15 mouse cellular contexts compared by ENCODE assay signal in the genomic region with DNA sequence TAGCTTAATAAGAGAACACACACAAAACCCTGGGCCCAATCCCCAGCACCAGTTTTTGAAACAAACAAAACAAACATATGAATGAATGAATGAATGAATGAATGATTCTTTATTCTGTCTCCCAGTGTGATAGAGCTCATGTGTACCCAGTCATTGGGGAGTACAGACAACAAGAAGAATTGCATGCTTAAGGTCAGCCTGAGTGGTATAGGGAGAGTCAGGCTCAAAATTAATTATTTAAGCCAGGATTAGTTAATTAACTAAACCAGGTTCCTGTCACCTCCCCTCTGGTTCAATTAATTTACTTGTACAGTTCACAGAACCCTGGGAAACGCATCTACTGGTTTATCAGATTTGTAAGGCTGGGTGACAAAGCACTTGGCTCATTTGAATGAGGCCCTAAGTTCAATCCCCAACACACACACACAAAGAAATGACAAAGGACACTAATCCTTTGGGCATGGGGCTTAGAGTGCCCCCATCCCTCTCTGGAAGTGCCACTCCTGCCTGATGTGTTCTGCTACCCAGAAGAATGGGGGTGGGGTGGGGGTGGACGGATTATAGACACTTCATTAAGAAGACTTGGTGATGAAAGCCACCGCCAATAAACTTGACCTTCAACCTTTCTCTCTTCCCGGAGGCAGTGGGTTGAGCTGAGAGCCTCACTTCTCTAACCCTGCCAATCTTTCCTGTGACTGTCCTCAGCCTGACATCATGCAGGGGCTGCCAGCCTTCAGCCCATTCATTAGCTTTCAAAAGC. TPM values are rescaled to one million over a fixed set of nuclear protein-coding genes. Genes with fewer than 3 reads are reported as not detected.
DNase-seq lines count a peak whose midpoint lies in the region; ATAC-seq lines count a peak whose summit lies in the region.
"Had no signal": no experiment of that assay in that cellular context is flagged by ENCODE, and none has a peak within 500 bp of the region (broad histone marks: within the 10 kb centered on the region; RNA-seq: fewer than 3 reads in every experiment).

No protein-coding gene starts in this region.

- no peak overlapping the region for H3K27ac ChIP-seq in lung, embryonic 16.5 days (ENCODE audit: low read length)
- H3K27ac ChIP-seq in forebrain, embryonic 12.5 days: peak overlapping the region; percentile 54
- no peak overlapping the region for H3K27ac ChIP-seq in midbrain, embryonic 14.5 days (replicated peaks; ENCODE audit: low read depth, low read length)
- H3K27ac ChIP-seq: heart, embryonic 13.5 days; kidney, postnatal 0 days; limb, embryonic 13.5 days; macrophage had no signal

- H3K4me3 ChIP-seq in lung, embryonic 16.5 days (ENCODE audit: low read length): no peak overlapping the region
- H3K4me3 ChIP-seq in forebrain, embryonic 12.5 days (replicated peaks): no peak overlapping the region
- no peak overlapping the region for H3K4me3 ChIP-seq in midbrain, embryonic 14.5 days (replicated peaks; ENCODE audit: low read depth, low read length)
- H3K4me3 ChIP-seq: heart, embryonic 13.5 days; limb, embryonic 13.5 days had no signal

- H3K4me2 ChIP-seq in lung, embryonic 16.5 days (ENCODE audit: low read depth, low read length): no peak overlapping the region
- no peak overlapping the region for H3K4me2 ChIP-seq in forebrain, embryonic 12.5 days
- H3K4me2 ChIP-seq in midbrain, embryonic 14.5 days (ENCODE audit: low read length): no peak overlapping the region
- H3K4me2 ChIP-seq: heart, embryonic 13.5 days; limb, embryonic 13.5 days had no signal

- no peak for DNase-seq in lung, adult 18-20 months
- peak; percentile 70 for DNase-seq in embryo, embryonic 10.5 days (ENCODE audit: low spot score)
- DNase-seq in midbrain, embryonic 14.5 days: peak; percentile 64
- no peak for DNase-seq in adrenal gland, postnatal 4 days (ENCODE audit: low spot score in 2 of 2)
- no peak for DNase-seq in kidney, postnatal 36 days
- no peak for DNase-seq in urinary bladder, adult 18-20 months (ENCODE audit: low spot score in 2 of 2)
- DNase-seq: adrenal gland, postnatal 25 days; cerebellum, adult 11 months; gastrocnemius, postnatal 25 days had no signal

- H3K4me1 ChIP-seq in lung, embryonic 16.5 days (replicated peaks; ENCODE audit: control insufficient read depth, insufficient read depth, low read length): peaks cover 3% of the 10 kb centered on the region; the same call in 1 of the 2 replicates
- peaks cover 28% of the 10 kb centered on the region for H3K4me1 ChIP-seq in forebrain, embryonic 12.5 days
- peaks cover 18% of the 10 kb centered on the region for H3K4me1 ChIP-seq in midbrain, embryonic 14.5 days (ENCODE audit: control insufficient read depth, insufficient read depth, low read length)
- H3K4me1 ChIP-seq: limb, embryonic 13.5 days had no signal

- no peak overlapping the region for H3K9ac ChIP-seq in lung, embryonic 16.5 days (ENCODE audit: low read length)
- no peak overlapping the region for H3K9ac ChIP-seq in forebrain, embryonic 12.5 days
- no peak overlapping the region for H3K9ac ChIP-seq in midbrain, embryonic 14.5 days (replicated peaks; ENCODE audit: low read length)
- H3K9ac ChIP-seq: heart, embryonic 13.5 days; limb, embryonic 13.5 days had no signal

- WGBS in lung, embryonic 16.5 days: 25% methylated on average over 4 of the region's 4 CpGs
- WGBS in forebrain, embryonic 12.5 days: 4% methylated on average over 4 of the region's 4 CpGs
- 5% methylated on average over 4 of the region's 4 CpGs for WGBS in midbrain, embryonic 14.5 days

- peak; percentile 20; the same call in 1 of the 2 replicates for ATAC-seq in lung, embryonic 16.5 days (ENCODE audit: low read depth)
- ATAC-seq in forebrain, embryonic 12.5 days (ENCODE audit: low FRiP score): peak; percentile 59
- peak; percentile 74; the same call in 1 of the 2 replicates for ATAC-seq in midbrain, embryonic 14.5 days (ENCODE audit: low FRiP score, low TSS enrichment)

- H3K9me3 ChIP-seq in lung, embryonic 16.5 days (ENCODE audit: control insufficient read depth, low read length): no peaks in the 10 kb centered on the region
- no peaks in the 10 kb centered on the region for H3K9me3 ChIP-seq in forebrain, embryonic 12.5 days
- H3K9me3 ChIP-seq in midbrain, embryonic 14.5 days (ENCODE audit: control insufficient read depth, low read length): no peaks in the 10 kb centered on the region
- H3K9me3 ChIP-seq: heart, embryonic 13.5 days; limb, embryonic 13.5 days had no signal

- no peaks in the 10 kb centered on the region for H3K36me3 ChIP-seq in lung, embryonic 16.5 days (ENCODE audit: control insufficient read depth, insufficient read depth, low read length)
- H3K36me3 ChIP-seq in forebrain, embryonic 12.5 days (replicated peaks): no peaks in the 10 kb centered on the region
- H3K36me3 ChIP-seq in midbrain, embryonic 14.5 days (ENCODE audit: control insufficient read depth, insufficient read depth, low read length): no peaks in the 10 kb centered on the region
- H3K36me3 ChIP-seq: heart, embryonic 13.5 days; limb, embryonic 13.5 days had no signal

- no peaks in the 10 kb centered on the region for H3K27me3 ChIP-seq in lung, embryonic 16.5 days (ENCODE audit: control insufficient read depth, insufficient read depth, low read depth, low read length)
- peaks cover 11% of the 10 kb centered on the region; the same call in 1 of the 2 replicates for H3K27me3 ChIP-seq in forebrain, embryonic 12.5 days
- 0 out of 2 replicates have a peak, but pooled peaks cover 2% of the 10 kb centered on the region for H3K27me3 ChIP-seq in midbrain, embryonic 14.5 days (ENCODE audit: control insufficient read depth, insufficient read depth, low read length)
- H3K27me3 ChIP-seq: heart, embryonic 13.5 days; limb, embryonic 13.5 days had no signal

RNA-seq across cellular contexts. Expression of gene Gfod1, which starts 34.3 kb away (rescaled TPM):
- polyA plus RNA-seq in lung, embryonic 16.5 days (2015; fragmentation: Nextera tagmentation; extraction: Ambion mirVana): 0.89 and 1.2 TPM in 2 replicates
- 0.97 and 1.1 TPM in 2 replicates for polyA plus RNA-seq in forebrain, embryonic 12.5 days (2016; fragmentation: Nextera tagmentation; extraction: Ambion mirVana)
- polyA plus RNA-seq in midbrain, embryonic 14.5 days (2014; fragmentation: Nextera tagmentation; extraction: Ambion mirVana): 3.7 and 4.7 TPM in 2 replicates
- 10 to 100 TPM; 10.3 to 10.4 TPM for total RNA-seq in adrenal gland, postnatal 4 days (2021)

Comparison
In these comparisons a context has a peak if more than half of its experiments do, and no peak if none do; other contexts are left out.
1. ATAC-seq: peak in every context shown above with its lines; median percentile 74 in midbrain, embryonic 14.5 days; 59 in forebrain, embryonic 12.5 days; 20 in lung, embryonic 16.5 days.
2. DNase-seq: peak in embryo, embryonic 10.5 days (single experiment) and midbrain, embryonic 14.5 days (single experiment); none in lung, adult 18-20 months (0 of 2), adrenal gland, postnatal 4 days (0 of 2), kidney, postnatal 36 days (0 of 2) and urinary bladder, adult 18-20 months (0 of 2).